Mouse (Mus musculus): Measurements from ENCODE around the gene Pcsk7. TPM values are rescaled to one million over a fixed set of nuclear protein-coding genes. Genes with fewer than 3 reads are reported as not detected.

Pcsk7 gene
- polyA plus RNA-seq, 1 experiment, result 17.2 TPM

GRCm38 (mm10) chr9:45955107-45955963 is 49.0 kb downstream of the Pcsk7 start, which contains the start of gene Sidt2:
Sidt2 (minus strand) TSS chr9:45955258.
- peak within 1 kb of the TSS; percentile 73 for H3K4me3 ChIP-seq
- no peaks in the 10 kb centered on the region for H3K27me3 ChIP-seq (ENCODE audit: control insufficient read depth, insufficient read depth, insufficient read length)

DNA sequence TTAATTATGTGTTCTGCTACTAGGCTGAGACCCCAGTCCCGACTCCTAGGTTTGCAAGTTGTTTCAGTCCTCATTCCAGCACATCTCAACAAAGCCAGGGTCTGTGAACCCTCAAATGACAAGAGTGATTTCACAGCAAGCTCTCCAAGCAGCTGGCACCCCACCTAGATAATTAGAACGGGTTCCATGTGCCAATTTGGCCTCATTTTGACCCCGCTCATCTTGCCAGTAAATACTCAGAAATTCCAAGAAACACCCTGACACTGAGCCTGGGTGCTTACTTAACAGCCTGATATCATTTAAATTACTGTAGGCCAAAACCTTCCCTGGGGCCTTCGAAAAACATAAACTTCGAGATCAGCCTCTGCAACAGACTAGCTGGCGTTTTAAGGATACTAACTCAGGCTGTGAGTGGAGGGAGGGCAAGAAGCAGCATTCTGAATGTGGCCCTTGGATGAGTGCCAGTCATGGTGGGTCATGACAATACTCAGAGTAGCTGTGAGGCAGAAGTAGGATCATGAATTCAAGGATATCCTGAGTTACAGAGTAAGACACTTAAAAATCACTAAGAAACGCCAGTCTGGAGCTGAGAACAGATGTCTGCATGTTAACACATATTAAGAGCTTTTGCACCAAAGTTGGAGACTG is 51.9 kb downstream of the Pcsk7 start:
- Histone ChIP-seq H3ac (ENCODE audit: control insufficient read depth, insufficient read length) (no peak overlapping the region), H3K4me2 (ENCODE audit: low read depth) (no peak overlapping the region), H3K36me3 (ENCODE audit: control insufficient read depth, insufficient read depth) (peaks cover 12% of the 10 kb centered on the region), H3K4me3 (no peak overlapping the region), H3K27me3 (ENCODE audit: control insufficient read depth, insufficient read depth, insufficient read length) (no peaks in the 10 kb centered on the region), H3K79me2 (ENCODE audit: control insufficient read depth, insufficient read depth) (peaks cover 13% of the 10 kb centered on the region)
- TF ChIP-seq POLR2AphosphoS2 (IDR thresholded peaks at IDR 0.05; ENCODE audit: insufficient read length, low read depth) (no peak), CEBPB (IDR thresholded peaks at IDR 0.05; ENCODE audit: insufficient read depth, poor library complexity, severe bottlenecking) (no peak), MYOG (IDR thresholded peaks at IDR 0.05; ENCODE audit: control insufficient read depth in 1 of 3, insufficient read depth in 1 of 3, insufficient read length in 2 of 3, low read depth in 2 of 3) (no peak)

More at GRCm38 (mm10) chr9:45955107-45955963, 49.0 kb downstream of the Pcsk7 start, which contains the start of gene Sidt2:
- Histone ChIP-seq H3K36me3 (ENCODE audit: control insufficient read depth, insufficient read depth) (peaks cover 10% of the 10 kb centered on the region), H3K4me2 (ENCODE audit: low read depth) (peak within 1 kb of the TSS; percentile 94), H3K79me2 (ENCODE audit: control insufficient read depth, insufficient read depth) (peaks cover 17% of the 10 kb centered on the region), H3ac (ENCODE audit: control insufficient read depth, insufficient read length) (peak within 1 kb of the TSS; percentile 83)
- TF ChIP-seq POLR2AphosphoS2 (IDR thresholded peaks at IDR 0.05; ENCODE audit: insufficient read length, low read depth), result peak; percentile 23
- no peak for TF ChIP-seq USF1 (IDR thresholded peaks at IDR 0.05; ENCODE audit: low read depth)
- TF ChIP-seq POLR2A (IDR thresholded peaks at IDR 0.05; ENCODE audit: insufficient read length, low read depth), result peak; percentile 37
- TF ChIP-seq CEBPB (IDR thresholded peaks at IDR 0.05; ENCODE audit: insufficient read depth, poor library complexity, severe bottlenecking), result no peak
- TF ChIP-seq REST (IDR thresholded peaks at IDR 0.05; ENCODE audit: insufficient read depth, insufficient read length), result no peak

GRCm38 (mm10) chr9:45958851-45959250 is 52.6 kb downstream of the Pcsk7 start:
- TF ChIP-seq SRF (IDR thresholded peaks at IDR 0.05; ENCODE audit: control insufficient read depth, insufficient read length, low read depth) (no peak), CEBPB (IDR thresholded peaks at IDR 0.05; ENCODE audit: insufficient read depth, poor library complexity, severe bottlenecking) (no peak), POLR2AphosphoS2 (IDR thresholded peaks at IDR 0.05; ENCODE audit: insufficient read length, low read depth) (no peak), TCF12 (IDR thresholded peaks at IDR 0.05; ENCODE audit: insufficient read depth, poor library complexity, severe bottlenecking) (no peak), REST (IDR thresholded peaks at IDR 0.05; ENCODE audit: insufficient read depth, insufficient read length) (no peak), MAX (IDR thresholded peaks at IDR 0.05; ENCODE audit: low read depth) (no peak), MYOG (IDR thresholded peaks at IDR 0.05; ENCODE audit: control insufficient read depth in 1 of 3, insufficient read depth in 1 of 3, insufficient read length in 2 of 3, low read depth in 2 of 3) (no peak), MYOD1 (IDR thresholded peaks at IDR 0.05; ENCODE audit: control insufficient read depth in 1 of 3, insufficient read length in 2 of 3, low read depth in 2 of 3) (no peak), E2F4 (IDR thresholded peaks at IDR 0.05; ENCODE audit: insufficient read depth) (no peak)
- H3K36me3 ChIP-seq (ENCODE audit: control insufficient read depth, insufficient read depth), result peaks cover 19% of the 10 kb centered on the region
- H3ac ChIP-seq (ENCODE audit: control insufficient read depth, insufficient read length), result no peak overlapping the region
- H3K27me3 ChIP-seq (ENCODE audit: control insufficient read depth, insufficient read depth, insufficient read length), result no peaks in the 10 kb centered on the region
- peaks cover 6% of the 10 kb centered on the region for H3K79me2 ChIP-seq (ENCODE audit: control insufficient read depth, insufficient read depth)
- no peak overlapping the region for H3K4me3 ChIP-seq
- no peak overlapping the region for H3K4me2 ChIP-seq (ENCODE audit: low read depth)

- Histone ChIP-seq H3ac (ENCODE audit: control insufficient read depth, insufficient read length) (no peak overlapping the region), H3K4me3 (no peak overlapping the region), H3K27me3 (ENCODE audit: control insufficient read depth, insufficient read depth, insufficient read length) (no peaks in the 10 kb centered on the region), H3K4me2 (ENCODE audit: low read depth) (no peak overlapping the region), H3K36me3 (ENCODE audit: control insufficient read depth, insufficient read depth) (peaks cover 26% of the 10 kb centered on the region), H3K79me2 (ENCODE audit: control insufficient read depth, insufficient read depth) (no peaks in the 10 kb centered on the region)
- TF ChIP-seq SRF (IDR thresholded peaks at IDR 0.05; ENCODE audit: control insufficient read depth, insufficient read length, low read depth) (no peak), POLR2AphosphoS2 (IDR thresholded peaks at IDR 0.05; ENCODE audit: insufficient read length, low read depth) (no peak), POLR2A (IDR thresholded peaks at IDR 0.05; ENCODE audit: insufficient read length, low read depth) (no peak), MAX (IDR thresholded peaks at IDR 0.05; ENCODE audit: low read depth) (no peak), CEBPB (IDR thresholded peaks at IDR 0.05; ENCODE audit: insufficient read depth, poor library complexity, severe bottlenecking) (no peak), REST (IDR thresholded peaks at IDR 0.05; ENCODE audit: insufficient read depth, insufficient read length) (no peak), MYOD1 (IDR thresholded peaks at IDR 0.05; ENCODE audit: control insufficient read depth in 1 of 3, insufficient read length in 2 of 3, low read depth in 2 of 3) (no peak), TCF12 (IDR thresholded peaks at IDR 0.05; ENCODE audit: insufficient read depth, poor library complexity, severe bottlenecking) (no peak), TCF3 (IDR thresholded peaks at IDR 0.05; ENCODE audit: insufficient read length, low read depth) (no peak), MYOG (IDR thresholded peaks at IDR 0.05; ENCODE audit: control insufficient read depth in 1 of 3, insufficient read depth in 1 of 3, insufficient read length in 2 of 3, low read depth in 2 of 3) (no peak), E2F4 (IDR thresholded peaks at IDR 0.05; ENCODE audit: insufficient read depth) (no peak), USF1 (IDR thresholded peaks at IDR 0.05; ENCODE audit: low read depth) (no peak)
Measured at GRCm38 (mm10) chr9:45959661-45960060, 53.4 kb downstream of the Pcsk7 start.

All from myocyte (in vitro differentiated cells).